Mouse (Mus musculus) liver, embryonic 14 days (tissue): ENCODE results near the gene Ahrr. TPM values are rescaled to one million over a fixed set of nuclear protein-coding genes. Genes with fewer than 3 reads are reported as not detected.

Experiments
- polyA plus RNA-seq: library from polyadenylated mRNA; depleted of rRNA; stranded (reverse); fragments of >200 nt; gene quantifications from 2 replicates; pipeline ENCODE4 v1.2.3, GENCODE M21; 2012; rRNA removed

Ahrr gene
- polyA plus RNA-seq: 0.06 and 0.16 TPM in 2 replicates

DNA sequence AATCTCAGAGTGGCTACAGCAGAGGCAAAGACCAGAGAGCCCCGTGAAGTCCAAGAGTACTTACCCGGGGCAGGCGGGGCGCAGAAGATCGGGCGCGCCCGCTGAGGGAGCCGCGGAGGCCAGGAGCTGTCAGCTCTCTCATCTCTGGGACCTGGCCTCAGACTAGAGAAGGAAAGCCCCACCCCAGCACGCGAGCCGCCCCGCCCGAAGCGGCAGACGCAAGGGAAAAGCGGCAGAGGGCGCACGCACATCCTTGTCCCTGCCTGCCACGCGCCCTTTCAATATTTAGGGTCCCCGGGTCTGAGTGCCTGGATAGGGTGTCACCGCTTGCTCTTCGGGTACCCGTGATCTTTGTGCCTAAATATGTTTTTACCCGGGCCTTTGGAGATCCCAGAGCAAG, at the start of gene Ahrr:
Ahrr (minus strand) TSS at position 165 of the 400 bp plus-strand sequence.

DNA sequence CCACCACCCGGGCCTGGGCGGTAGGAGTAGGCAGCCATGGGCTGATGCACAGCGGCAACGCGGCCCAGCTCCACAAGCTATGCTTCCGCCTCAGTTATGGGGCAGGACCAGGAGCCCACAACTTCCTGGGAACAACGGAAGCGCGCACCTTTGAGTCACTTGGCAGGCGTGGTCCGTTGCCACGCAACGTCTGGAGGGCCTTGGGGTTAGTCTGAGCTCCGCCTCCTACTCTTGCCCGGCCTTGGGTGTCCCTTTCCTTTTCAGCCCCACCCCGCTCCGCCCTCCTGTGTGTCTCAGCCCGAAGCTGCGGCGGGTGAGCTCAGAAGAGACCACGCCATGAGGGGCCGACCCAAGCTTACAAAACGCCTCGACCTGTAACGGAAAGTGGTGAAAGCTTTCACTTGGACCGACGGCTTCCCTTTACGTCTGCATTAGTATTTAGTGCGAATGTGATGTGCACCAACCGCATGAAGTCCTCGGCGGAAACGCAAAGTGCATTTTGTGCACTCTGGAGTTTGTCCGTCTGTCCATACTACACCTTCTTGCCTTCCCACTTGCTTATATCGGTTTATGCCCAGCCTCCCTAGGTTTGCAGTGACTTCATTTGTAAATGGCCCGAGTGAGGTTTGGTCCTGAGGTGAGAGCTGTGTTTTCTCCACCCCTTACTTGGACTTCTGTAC, 25.2 kb upstream of the Ahrr start, which contains the start of gene Pdcd6:
Pdcd6 (minus strand) TSS at position 411 of the 680 bp plus-strand sequence.

GRCm38 (mm10) chr13:74208317-74208985, 83.7 kb downstream of the Ahrr start, which contains the start of gene Exoc3:
Gene Exoc3, minus strand, starts transcription at chr13:74208732.

Other genes with a start within 250 kb of the Ahrr start
- 5.4 and 6.0 TPM in 2 replicates for gene Cep72, start 230.0 kb downstream of the Ahrr start, polyA plus RNA-seq
- not detected in 2 replicates for gene Slc9a3, start 170.9 kb downstream of the Ahrr start, polyA plus RNA-seq
- gene Exoc3, start 83.6 kb downstream of the Ahrr start, polyA plus RNA-seq: 10.8 and 12.9 TPM in 2 replicates
- gene Pdcd6, start 25.2 kb upstream of the Ahrr start, polyA plus RNA-seq: 55.3 and 64.9 TPM in 2 replicates
- gene Sdha, start 57.9 kb upstream of the Ahrr start, polyA plus RNA-seq: 78.2 and 88.1 TPM in 2 replicates
- 4.5 and 5.3 TPM in 2 replicates for gene Ccdc127, start 58.0 kb upstream of the Ahrr start, polyA plus RNA-seq
- gene Lrrc14b, start 71.7 kb upstream of the Ahrr start, polyA plus RNA-seq: 0.02 TPM in 2 replicates
- gene Zfp72, start 98.5 kb upstream of the Ahrr start, polyA plus RNA-seq: 0.27 and 0.28 TPM in 2 replicates
- 32.3 and 47.1 TPM in 2 replicates for gene Ftl1-ps1, start 107.4 kb upstream of the Ahrr start, polyA plus RNA-seq
- gene Zfp825, start 201.7 kb upstream of the Ahrr start, polyA plus RNA-seq: 3.5 and 4.1 TPM in 2 replicates